Mouse (Mus musculus) adrenal gland (tissue): ENCODE measurements around the gene H2-Ab1.

ENCODE experiments used
- intact Hi-C: fragments of 180-260 bp; cut with DNase I; formaldehyde crosslinking; loops from one replicate; pipeline ENCODE4 v1.15.1; 2025

Gene H2-Ab1

DNA sequence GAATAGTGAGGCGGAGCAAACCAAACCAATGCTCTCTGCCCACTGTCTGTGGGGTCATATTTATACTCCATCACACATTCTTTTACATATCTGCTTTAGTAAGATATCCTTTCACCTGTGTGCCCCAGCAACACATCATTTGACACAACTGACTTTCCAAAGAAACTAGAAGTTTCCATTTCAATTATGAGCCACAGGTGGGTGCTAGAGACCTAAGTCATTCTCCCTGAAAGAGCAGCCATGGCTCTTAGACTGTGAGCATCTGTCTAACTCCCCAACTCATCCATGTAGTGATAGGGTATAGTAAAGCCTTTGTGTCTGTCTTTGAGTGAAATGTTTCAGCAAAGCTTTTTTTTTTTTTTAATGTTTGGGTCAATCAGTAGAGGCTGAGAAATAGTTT lies 14.6 kb downstream of the H2-Ab1 start:
- intact Hi-C loops: no loop called here

DNA sequence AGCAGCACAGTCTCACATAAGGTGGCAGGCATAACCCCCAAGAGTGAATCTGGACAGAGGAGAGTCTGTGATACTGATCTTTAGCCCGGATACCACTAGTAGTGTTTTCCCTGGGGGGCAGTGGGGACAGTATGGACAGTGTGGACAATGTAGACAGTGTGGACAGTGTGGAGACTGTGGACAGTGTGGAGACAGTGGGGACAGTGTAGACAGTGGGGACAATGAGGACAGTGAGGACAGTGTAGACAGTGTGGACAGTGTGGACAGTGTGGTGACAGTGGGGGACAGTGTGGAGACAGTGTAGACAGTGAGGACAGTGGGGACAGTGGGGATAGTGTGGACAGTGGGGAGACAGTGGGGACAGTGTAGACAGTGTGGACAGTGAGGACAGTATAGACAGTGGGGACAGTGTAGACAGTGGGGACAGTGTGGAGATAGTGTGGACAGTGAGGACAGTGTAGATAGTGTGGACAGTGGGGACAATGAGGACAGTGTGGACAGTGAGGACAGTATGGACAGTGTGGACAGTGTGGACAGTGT lies 23.1 kb downstream of the H2-Ab1 start:
- intact Hi-C loops: no loop called here

DNA sequence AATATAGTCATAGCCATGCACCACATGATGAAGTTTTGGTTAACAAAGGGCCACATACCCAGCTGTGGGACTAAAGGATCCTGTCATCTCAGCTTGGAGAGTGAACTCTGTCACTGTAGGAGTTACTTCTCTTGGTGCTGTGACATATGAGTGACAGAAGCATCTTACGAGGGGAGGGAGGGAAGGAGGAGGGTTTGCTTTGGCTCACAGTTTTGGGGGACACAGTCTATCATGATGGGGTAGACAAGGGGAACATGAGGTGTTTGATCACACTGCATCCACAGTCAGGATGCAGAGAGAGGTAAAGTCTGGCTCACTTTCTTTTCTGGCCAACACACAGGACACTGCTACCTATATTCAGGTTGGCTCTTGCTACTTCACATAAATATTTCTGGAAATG lies 24.3 kb downstream of the H2-Ab1 start:
- intact Hi-C loops: no loop called here

DNA sequence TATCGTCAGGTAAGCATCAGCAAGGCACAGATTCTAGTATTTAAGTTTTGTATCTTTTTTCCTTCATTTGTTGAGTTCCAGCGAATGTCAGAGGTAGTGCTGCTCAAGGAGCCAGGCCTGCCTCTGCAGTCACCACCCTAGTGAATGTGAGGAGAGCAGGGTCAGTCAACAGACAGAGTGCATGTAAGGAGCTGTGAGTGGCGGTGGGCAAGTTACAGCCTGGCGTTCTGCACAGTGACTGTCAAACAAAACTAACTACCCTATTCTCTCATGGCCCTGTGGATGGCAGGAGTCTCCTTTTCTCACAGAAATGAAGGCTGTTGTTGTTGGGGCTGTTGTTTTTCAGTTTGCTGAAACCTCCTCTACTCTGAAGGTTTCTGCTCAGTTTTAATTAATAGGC lies 27.9 kb downstream of the H2-Ab1 start:
- intact Hi-C loops: no loop called here

DNA sequence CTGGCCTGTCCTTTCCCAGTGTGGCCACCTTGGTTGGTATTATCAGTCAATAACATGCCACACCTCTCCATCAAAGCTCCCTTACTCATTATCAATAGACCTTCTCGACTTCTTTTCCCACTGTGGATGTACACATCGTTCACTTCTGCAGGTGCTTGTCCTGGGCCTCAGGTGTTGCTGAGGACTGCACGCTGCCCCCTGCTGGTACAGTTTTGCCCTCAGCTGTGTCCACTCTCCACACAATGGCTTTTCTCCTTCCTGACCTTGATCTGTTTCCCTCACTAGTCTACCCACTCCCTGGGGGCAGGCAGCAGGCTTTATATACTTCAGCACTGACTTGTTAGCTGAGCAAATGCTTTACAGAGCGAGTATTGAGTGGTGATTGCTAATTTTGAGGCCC lies 28.4 kb downstream of the H2-Ab1 start:
- intact Hi-C loops: no loop called here

DNA sequence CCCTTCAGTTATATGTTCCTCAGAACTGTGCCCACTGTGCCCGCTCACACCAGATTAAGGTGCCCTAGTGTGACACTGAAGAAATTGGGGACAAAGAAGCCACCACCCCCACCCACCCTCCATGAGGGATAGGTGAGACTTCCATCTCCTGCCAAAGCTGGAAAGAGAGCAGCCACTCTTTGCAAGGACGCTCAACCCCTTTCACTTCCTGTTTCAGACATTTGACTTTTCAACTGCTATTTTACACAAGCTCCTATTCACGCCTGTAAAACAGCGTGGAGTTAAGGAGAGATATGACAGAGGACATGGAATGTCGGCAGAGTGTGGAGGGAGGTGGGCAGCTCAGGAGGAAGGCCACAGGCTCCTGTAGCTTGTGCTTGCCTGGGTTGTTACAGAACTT lies 29.0 kb downstream of the H2-Ab1 start:
- intact Hi-C loops: no loop called here

GRCm38 (mm10) chr17:34286999-34287398 lies 29.5 kb downstream of the H2-Ab1 start:
- intact Hi-C loops: no loop called here

DNA sequence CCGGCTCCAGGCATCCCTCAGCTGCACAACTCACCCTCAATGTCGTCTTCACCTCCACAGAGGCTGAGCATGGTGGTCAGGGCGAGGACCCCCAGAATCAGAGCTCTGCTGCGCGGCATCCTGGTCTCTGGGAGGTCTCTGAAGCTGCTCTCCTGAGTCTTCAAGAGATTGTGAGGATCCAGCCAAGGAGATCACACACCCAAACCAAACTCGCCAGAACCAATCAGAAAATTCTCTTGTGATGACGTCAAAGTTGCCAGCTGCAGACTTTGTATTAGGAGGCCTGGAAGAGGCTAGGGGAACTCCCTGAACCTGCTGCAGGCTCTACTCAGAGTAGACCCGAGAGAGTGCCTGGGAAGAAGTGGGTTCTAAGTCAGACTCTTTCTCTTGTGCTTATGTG lies 30.2 kb downstream of the H2-Ab1 start, which contains the start of gene H2-Aa:
Gene H2-Aa, minus strand, starts transcription at position 176 of the 400 bp plus-strand sequence.
- intact Hi-C loops: no loop called here

DNA sequence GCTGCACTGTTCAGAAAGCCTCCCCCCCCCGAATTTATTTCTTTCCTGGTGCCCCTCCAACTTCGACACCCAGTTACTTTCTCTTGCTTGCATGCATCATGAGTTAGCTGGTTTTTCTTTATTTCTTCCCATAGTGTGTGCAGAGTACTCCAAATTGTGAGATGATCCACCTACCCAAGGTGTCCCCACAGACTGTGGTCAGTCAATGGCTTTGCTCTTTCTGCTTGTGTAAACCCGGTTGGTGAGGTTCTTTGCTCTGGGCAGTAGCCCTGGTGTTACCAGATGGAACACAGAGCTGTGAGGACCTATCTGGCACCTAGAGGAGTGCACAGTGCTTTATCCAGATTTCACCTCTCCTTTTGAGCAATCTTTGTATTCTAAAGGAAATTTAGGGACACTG lies 30.6 kb downstream of the H2-Ab1 start:
- intact Hi-C loops: no loop called here

GRCm38 (mm10) chr17:34291609-34292008 lies 34.1 kb downstream of the H2-Ab1 start:
- intact Hi-C loops: no loop called here

DNA sequence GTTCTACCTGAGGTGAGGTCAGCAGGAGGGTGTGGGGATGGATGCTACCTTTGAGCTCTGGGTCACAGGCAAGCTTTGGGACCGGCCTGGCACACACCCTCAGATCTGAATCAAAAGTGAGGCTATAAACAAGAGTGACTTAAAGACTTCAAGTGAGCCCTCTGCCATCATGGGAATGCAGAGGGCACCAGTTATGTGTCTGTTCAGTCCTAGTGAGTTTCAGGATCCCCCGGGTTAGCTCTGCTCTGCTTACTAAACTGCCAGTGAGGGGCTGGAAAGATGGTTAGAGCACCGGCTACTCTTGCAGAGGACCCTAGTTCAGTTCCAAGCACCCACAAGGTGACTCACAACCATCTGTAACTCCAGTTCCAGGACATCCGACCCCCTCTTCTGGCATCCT lies 35.1 kb downstream of the H2-Ab1 start:
- intact Hi-C loops: no loop called here

DNA sequence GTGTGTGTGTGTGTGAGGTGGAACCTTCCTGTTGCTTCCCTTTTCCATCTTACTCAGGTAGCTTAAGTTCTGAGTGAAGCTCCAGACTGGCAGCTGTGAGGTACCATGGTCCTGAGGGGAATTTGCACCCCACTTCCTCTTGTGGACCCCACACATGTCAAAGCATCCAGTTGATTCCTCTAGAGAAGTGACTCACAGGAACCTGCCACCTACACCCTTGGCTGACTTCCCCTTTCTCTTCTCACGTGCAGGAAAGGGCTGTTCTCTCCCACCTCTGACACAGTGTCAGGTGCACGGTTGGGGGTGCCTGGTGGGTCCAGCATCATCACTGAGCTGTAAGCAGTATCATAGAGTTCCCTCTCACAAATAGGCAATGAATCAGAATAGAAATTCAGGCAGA lies 36.0 kb downstream of the H2-Ab1 start:
- intact Hi-C loops: no loop called here

- intact Hi-C loops: no loop called here
These were observed 36.8 kb downstream of the H2-Ab1 start for GRCm38 (mm10) chr17:34294249-34294648.

- intact Hi-C loops: no loop called here
These were observed 37.8 kb downstream of the H2-Ab1 start for GRCm38 (mm10) chr17:34295307-34295706.

DNA sequence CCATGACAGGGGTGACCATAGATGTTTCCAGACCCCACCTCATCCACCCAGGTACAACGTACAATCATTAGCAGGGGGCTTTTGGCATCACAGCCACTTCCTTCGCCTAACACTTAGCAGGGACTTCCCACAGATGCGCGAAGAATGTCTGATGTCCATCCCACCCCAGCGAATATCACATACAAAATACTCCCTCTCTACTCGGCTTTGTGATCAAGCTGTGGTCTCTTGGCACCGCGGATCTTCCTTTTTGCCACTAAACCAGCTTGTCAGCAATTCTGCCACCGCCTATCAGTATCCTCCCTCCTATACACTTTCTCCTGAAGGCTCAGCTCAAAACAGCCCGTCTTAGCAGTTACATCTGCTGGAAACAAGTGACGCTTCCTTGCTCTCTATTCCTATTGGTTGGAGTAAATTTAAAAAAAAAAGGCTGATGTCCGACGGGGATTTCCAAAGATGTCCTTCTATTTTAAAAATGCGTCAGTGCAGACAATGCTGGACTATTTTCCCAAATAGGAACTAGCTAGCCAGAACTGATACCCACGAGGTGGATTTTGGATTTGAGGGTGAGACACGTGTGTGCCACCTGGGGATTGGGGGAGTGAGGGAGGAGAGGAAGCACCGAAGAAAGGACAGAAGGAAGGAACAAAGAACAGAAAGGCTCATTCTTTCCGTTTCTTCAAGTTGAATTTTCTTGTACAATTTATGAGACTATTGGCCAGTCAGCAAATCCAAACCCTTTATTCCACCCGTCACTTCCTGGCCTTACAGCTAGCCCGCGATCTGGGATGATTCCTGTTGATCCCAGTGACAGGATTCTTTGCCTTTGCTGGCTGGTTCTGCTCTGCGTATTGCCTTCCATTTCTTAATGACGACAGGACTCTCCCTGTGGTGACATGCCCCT lies 38.7 kb downstream of the H2-Ab1 start:
- intact Hi-C loops: no loop called here

GRCm38 (mm10) chr17:34299356-34299755 lies 41.9 kb downstream of the H2-Ab1 start:
- intact Hi-C loops: no loop called here

- intact Hi-C loops: no loop called here
These were observed 42.6 kb downstream of the H2-Ab1 start for GRCm38 (mm10) chr17:34300071-34300470.

- intact Hi-C loops: no loop called here
These were observed 43.4 kb downstream of the H2-Ab1 start for GRCm38 (mm10) chr17:34300691-34301566.

- intact Hi-C loops: no loop called here
These were observed 44.2 kb downstream of the H2-Ab1 start for GRCm38 (mm10) chr17:34301670-34302190.

DNA sequence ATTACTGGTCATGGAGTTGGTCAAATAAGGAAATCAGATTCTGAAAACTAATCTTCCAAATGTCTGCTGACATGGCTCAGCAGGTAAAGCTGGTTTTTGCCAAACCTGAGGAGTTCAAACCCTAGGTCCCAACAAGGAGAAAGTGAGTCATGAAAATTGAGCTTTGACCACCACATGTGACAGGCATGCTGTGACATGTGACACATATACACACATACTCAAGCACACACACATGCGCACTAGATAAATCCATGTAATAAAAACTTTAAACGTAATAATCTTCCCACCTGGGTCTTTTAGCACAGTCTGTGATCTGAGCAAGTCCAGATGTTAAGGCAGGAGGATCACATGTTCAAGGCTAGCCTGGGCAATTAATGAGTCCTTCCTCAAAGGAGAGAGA lies 46.3 kb downstream of the H2-Ab1 start:
- intact Hi-C loops: no loop called here

DNA sequence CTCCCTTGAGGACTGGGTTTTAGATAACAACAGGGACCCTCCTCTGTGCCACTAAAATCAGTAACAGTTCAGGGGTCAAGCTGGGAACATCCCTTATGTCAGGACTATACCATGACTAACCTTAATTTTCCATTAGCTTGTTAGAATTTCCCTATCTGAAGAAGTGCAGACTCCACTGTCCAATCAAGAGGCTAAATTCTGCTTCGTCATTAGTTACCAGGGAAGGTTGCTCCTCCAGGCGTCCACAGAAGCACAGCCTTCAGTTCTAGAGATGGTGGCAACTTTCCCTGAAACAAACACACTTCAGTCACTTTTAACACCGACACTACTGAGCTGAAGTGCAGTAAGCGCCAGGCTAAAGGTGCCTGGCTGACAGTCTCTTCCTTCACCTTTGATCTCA lies 47.3 kb downstream of the H2-Ab1 start:
- intact Hi-C loops: no loop called here
